Mouse (Mus musculus) spleen, postnatal 36 days (tissue): ENCODE data around the gene B4galnt1.
"Not testable (repeated sequence)": the region's sequence is repeated elsewhere in the genome, so short reads cannot be mapped to it uniquely, and the experiment has no call there.

Experiments used
- DNase-seq, 2 experiments: peaks; one replicate each; pipeline ENCODE4 v3.0.0; 2022; ENCODE audit warnings: low spot score in 2 of 2, mixed read lengths in 1 of 2

B4galnt1 gene

DNA sequence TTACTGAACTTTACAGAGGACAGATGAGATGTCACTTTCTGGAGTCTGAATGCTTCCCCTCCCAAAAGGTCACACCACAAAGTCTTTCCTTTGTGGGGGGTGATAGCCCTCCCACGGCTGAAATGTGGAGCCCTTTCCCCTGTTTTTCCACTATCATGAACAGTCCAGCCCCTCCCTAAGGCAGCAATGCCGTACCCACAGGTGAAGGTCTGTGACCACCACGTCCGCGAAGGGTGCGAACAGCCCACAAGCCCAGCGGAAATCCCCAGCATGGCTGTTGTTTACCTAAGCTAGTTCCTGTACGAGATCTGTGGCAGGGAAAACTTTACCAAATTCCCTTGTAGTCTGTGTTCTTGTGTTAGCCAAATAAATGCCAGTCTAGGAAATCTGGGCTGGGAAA, 23.5 kb upstream of the B4galnt1 start:
- DNase-seq = peak; percentile 71

- no peak for DNase-seq
Measured at GRCm38 (mm10) chr10:127143228-127143627, 21.8 kb upstream of the B4galnt1 start.

GRCm38 (mm10) chr10:127144536-127144935, 20.5 kb upstream of the B4galnt1 start:
- DNase-seq = no peak

DNA sequence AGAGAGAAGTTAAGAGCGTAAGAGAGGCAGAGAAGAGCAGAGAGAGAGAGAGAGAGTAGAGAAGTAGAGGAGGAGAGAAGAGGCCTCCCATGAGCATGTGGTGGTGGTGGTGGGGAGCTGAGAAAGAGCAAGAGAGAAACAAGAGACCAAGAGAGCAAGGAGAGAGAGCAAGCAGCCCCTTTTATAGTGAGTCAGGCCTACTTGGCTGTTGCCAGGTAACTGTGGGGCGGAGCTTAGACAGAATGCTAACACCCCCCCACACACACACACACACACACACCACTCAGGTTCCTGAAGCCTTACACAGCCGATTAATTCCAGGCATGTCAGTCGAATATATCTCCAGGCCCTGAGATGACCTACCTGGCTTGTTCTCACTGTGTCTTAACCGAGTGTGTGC, 19.7 kb upstream of the B4galnt1 start:
- DNase-seq = no peak

- no peak for DNase-seq
Measured at GRCm38 (mm10) chr10:127147135-127147534, 17.9 kb upstream of the B4galnt1 start.

GRCm38 (mm10) chr10:127150471-127150872, 14.6 kb upstream of the B4galnt1 start:
- no peak for DNase-seq

- not testable (repeated sequence) for DNase-seq
Measured at GRCm38 (mm10) chr10:127151233-127151632, 13.8 kb upstream of the B4galnt1 start.

- not testable (repeated sequence) for DNase-seq
Measured at GRCm38 (mm10) chr10:127152556-127152955, 12.5 kb upstream of the B4galnt1 start.

DNA sequence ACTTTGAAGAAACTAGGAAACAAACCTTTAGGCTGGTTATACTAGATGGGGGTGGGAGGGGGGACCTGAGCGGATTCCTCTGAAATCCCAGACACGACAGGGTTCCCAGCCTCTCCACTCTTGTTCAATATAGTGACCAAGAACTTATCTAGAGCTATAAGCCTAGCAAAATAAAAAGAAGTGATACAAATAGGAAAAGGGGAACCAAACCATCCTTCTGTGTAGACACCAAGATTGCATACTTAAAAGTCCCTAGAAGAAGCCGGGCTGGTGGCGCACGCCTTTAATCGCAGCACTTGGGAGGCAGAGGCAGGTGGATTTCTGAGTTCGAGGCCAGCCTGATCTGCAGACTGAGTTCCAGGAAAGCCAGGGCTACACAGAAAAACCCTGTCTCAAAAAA, 11.7 kb upstream of the B4galnt1 start:
- no peak for DNase-seq

DNA sequence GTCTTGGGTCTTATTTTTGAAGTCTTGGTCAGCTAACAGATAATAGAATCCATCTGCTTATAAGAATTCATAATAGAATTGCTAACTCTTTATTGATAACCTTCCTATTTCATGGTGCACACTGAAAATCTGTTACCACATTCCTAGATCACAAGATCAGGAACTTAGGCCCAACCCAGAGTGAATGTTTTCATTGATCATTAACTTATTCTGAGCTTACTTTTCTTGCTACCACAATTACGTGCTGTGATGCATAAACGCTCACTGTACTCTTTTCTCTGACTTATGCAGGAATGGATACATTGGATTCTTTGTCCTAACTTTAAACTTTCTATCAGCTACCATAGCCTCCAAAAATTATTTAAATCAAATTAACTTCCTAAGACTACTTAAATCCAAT, 10.8 kb upstream of the B4galnt1 start:
- no peak for DNase-seq

DNA sequence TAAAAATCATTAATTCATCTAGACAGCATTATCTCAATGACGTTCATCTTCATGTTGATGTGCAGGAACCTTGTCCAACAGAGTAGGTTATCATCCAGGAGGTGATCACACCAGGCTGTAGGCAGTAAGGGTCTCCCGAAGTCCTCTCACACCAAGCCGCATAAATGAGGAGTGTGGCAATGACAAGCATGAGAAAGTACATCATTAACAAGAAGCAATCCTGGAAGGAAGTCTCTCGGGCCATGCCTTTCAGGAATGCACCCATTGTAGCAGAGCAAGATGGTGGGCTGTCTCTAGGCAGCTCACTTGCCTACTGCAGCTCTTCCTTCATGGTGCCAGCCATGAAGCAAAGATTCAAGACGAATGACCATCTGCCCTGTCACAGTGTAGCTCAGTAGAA, 10.4 kb upstream of the B4galnt1 start:
- no peak for DNase-seq

DNA sequence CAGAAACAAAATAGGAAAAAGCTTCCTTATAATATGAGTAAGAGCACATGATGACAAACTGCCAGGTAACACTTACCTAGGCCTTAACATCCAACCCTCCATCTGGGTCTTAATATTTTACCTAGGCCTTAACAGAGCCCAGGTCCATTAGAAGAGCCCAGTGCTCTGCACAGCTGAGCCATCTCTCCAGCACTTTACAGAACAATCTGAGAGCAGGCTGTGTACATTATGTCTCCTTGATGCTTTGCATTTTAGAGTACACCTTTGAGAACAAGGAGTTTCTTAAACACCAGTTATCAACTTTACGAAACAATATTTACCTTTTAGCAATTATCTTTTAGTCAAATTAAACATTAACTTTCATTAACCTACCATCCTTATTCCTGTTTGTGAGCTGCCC, 8.9 kb upstream of the B4galnt1 start:
- no peak for DNase-seq

GRCm38 (mm10) chr10:127156511-127156910, 8.5 kb upstream of the B4galnt1 start:
- DNase-seq = no peak

GRCm38 (mm10) chr10:127158471-127158870, 6.6 kb upstream of the B4galnt1 start:
- no peak for DNase-seq

- DNase-seq = no peak
Measured at GRCm38 (mm10) chr10:127160081-127160480, 4.9 kb upstream of the B4galnt1 start.

DNA sequence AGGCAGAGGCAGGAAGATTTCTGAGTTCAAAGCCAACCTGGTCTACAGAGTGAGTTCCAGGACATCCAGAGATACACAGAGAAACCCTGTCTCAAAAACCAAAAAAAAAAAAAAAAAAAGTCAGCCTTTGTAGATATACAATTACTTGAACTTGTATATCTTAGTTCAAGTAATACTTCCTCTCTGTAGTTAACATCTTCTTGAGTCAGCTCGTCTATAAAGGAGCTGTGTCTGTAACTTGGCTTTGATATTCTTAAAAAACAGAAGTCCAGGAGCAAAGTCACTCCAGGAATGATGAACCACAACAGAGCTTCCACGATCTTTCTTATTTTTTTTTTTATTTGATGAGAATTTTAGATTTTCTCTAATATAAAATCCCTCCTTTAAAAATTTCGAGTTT, 4.3 kb upstream of the B4galnt1 start:
- DNase-seq = no peak

GRCm38 (mm10) chr10:127162771-127163261, 2.2 kb upstream of the B4galnt1 start:
- DNase-seq = peak; percentile 60 to 63

GRCm38 (mm10) chr10:127164190-127164589, 835 bp upstream of the B4galnt1 start:
- DNase-seq = no peak

DNA sequence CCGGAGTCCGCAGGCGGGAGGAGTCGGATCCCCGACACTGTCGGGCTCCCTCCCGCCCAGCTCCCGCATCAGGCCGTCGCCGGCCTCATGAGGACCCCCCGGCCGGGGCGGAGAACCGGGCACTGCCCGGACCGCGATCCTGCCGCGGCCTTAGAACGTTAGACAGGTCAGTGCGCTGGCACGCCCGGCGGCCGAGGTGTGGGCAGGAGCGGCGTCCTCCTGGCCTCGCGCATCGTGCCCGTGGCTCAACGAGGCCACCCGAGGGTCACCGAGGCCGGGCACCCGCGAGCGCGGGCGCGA, 279 bp downstream of the B4galnt1 start:
- DNase-seq = no peak

GRCm38 (mm10) chr10:127165654-127166403, 804 bp downstream of the B4galnt1 start:
- DNase-seq = peak; percentile 75 to 76

DNA sequence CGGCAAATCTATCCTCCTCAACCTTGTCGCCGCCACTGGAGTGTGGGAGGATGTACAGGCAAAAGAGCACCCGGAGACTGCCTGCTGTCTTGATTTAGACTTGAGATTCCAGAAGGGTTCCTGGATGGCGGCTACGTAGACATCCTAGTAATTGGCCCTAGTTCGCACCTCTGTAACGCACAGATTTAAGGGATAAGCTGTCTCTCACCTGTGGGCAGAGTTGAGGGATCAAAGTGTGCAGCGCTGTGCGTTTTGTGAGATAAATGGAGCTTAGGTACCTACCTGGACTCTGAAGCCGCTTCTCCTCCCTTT, 1.3 kb downstream of the B4galnt1 start:
- no peak for DNase-seq

GRCm38 (mm10) chr10:127166771-127167613, 2.0 kb downstream of the B4galnt1 start:
- DNase-seq = no peak

DNA sequence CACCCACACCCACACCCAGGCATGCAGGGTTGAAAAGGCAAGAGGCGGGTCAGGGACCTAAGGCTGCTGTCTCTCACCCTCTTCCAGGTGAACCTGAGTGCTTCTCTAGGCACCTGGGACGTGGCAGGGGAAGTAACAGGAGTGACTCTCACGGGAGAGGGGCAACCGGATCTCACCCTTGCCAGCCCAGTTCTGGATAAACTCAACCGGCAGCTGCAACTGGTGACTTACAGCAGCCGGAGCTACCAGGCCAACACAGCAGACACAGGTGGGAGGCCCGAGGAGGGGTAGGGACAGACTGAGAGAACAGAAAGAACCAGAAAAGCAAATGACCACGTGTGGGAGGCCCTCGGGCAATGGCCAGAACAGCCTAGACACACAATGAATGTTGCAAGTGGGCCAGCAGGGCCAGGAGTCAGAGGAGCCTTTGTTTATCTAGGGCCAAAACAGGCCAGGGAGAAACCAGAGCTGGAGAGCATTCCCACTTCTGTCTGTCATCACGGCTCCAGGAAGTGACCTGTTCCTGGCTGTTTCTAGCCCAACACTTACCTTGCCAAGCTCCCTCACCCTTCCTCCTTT, 2.7 kb downstream of the B4galnt1 start:
- no peak for DNase-seq
